Mouse (Mus musculus): ENCODE data around the gene Sh3bgrl. TPM values are rescaled to one million over a fixed set of nuclear protein-coding genes. Genes with fewer than 3 reads are reported as not detected.

The Sh3bgrl gene
- polyA plus RNA-seq, 1 experiment: 42.1 TPM

DNA sequence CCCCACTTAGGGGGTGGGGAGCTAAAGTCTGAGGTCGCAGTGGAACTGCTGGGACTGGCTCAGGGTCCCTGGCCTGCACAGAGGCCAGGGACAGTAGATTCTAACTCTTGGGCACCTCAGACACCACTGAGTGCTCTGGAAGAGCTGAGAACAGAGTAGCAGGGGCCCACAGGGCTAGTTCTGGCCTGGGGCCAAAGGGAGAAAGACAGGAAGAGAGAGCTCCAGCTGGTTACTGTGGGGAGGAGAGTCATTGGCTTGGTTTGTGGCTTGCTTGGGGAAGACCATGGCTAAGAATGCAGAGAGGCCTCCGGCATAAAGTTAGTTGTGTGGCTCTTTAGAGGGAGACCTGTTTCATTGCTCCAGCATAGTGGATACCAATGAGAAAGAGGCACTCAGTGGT lies 79.9 kb downstream of the Sh3bgrl start:
- H3K4me1 ChIP-seq (ENCODE audit: control insufficient read depth, insufficient read depth, low read length): no peaks in the 10 kb centered on the region
- no peak overlapping the region for H3K27ac ChIP-seq (ENCODE audit: control insufficient read depth, insufficient read depth, low read depth, low read length, poor library complexity)
- H3K4me3 ChIP-seq (replicated peaks; ENCODE audit: control insufficient read depth, low read depth, low read length): no peak overlapping the region
- WGBS: 50% methylated on average over 2 of the region's 2 CpGs
- TF ChIP-seq POLR2A (IDR thresholded peaks at IDR 0.05; ENCODE audit: borderline replicate concordance, control insufficient read depth, low read depth, low read length) (no peak), CTCF (IDR thresholded peaks at IDR 0.05; ENCODE audit: control insufficient read depth, insufficient read depth, low read length) (no peak)

GRCm38 (mm10) chrX:109175470-109175869 lies 80.3 kb downstream of the Sh3bgrl start:
- TF ChIP-seq POLR2A (IDR thresholded peaks at IDR 0.05; ENCODE audit: borderline replicate concordance, control insufficient read depth, low read depth, low read length): no peak
- TF ChIP-seq CTCF (IDR thresholded peaks at IDR 0.05; ENCODE audit: control insufficient read depth, insufficient read depth, low read length): no peak
- no peak overlapping the region for H3K27ac ChIP-seq (ENCODE audit: control insufficient read depth, insufficient read depth, low read depth, low read length, poor library complexity)
- H3K4me3 ChIP-seq (replicated peaks; ENCODE audit: control insufficient read depth, low read depth, low read length): no peak overlapping the region
- no peaks in the 10 kb centered on the region for H3K4me1 ChIP-seq (ENCODE audit: control insufficient read depth, insufficient read depth, low read length)
- 55% methylated on average over 3 of the region's 3 CpGs for WGBS

GRCm38 (mm10) chrX:109184706-109185478 lies 89.7 kb downstream of the Sh3bgrl start:
- TF ChIP-seq CTCF (IDR thresholded peaks at IDR 0.05; ENCODE audit: control insufficient read depth, insufficient read depth, low read length) (no peak), POLR2A (IDR thresholded peaks at IDR 0.05; ENCODE audit: borderline replicate concordance, control insufficient read depth, low read depth, low read length) (no peak)
- Histone ChIP-seq H3K4me1 (ENCODE audit: control insufficient read depth, insufficient read depth, low read length) (no peaks in the 10 kb centered on the region), H3K27ac (ENCODE audit: control insufficient read depth, insufficient read depth, low read depth, low read length, poor library complexity) (no peak overlapping the region), H3K4me3 (replicated peaks; ENCODE audit: control insufficient read depth, low read depth, low read length) (no peak overlapping the region)
- 48% methylated on average over 4 of the region's 4 CpGs for WGBS

DNA sequence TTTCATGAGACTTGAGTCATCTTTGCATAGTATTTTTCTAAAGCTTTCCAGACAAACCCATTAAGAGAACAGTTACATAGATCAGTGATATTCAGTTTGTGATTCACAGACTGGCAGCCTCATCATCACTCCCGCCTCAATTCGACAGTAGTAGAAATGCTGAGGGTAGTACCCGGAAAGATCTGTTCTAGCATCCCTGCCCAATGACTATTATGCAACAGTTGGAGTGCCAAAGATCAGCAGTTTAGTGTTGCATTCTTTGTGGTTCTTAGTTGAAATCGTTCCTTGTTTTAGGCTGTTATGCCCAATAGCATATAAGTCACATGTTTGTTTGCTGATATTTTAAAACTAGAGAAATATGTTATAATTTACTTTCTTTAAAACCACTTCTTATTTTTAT lies 94.4 kb downstream of the Sh3bgrl start:
- TF ChIP-seq CTCF (IDR thresholded peaks at IDR 0.05; ENCODE audit: control insufficient read depth, insufficient read depth, low read length) (no peak), POLR2A (IDR thresholded peaks at IDR 0.05; ENCODE audit: borderline replicate concordance, control insufficient read depth, low read depth, low read length) (no peak)
- Histone ChIP-seq H3K27ac (ENCODE audit: control insufficient read depth, insufficient read depth, low read depth, low read length, poor library complexity) (no peak overlapping the region), H3K4me3 (replicated peaks; ENCODE audit: control insufficient read depth, low read depth, low read length) (no peak overlapping the region), H3K4me1 (ENCODE audit: control insufficient read depth, insufficient read depth, low read length) (no peaks in the 10 kb centered on the region; the same call in 1 of the 2 replicates)
- 56% methylated on average over 4 of the region's 4 CpGs for WGBS

- Histone ChIP-seq H3K27ac (ENCODE audit: control insufficient read depth, insufficient read depth, low read depth, low read length, poor library complexity) (peak overlapping the region; percentile 51; the same call in 1 of the 2 replicates), H3K4me3 (replicated peaks; ENCODE audit: control insufficient read depth, low read depth, low read length) (no peak overlapping the region), H3K4me1 (ENCODE audit: control insufficient read depth, insufficient read depth, low read length) (no peaks in the 10 kb centered on the region; the same call in 1 of the 2 replicates)
- 38% methylated on average over 4 of the region's 4 CpGs for WGBS
- TF ChIP-seq CTCF (IDR thresholded peaks at IDR 0.05; ENCODE audit: control insufficient read depth, insufficient read depth, low read length): no peak
- no peak for TF ChIP-seq POLR2A (IDR thresholded peaks at IDR 0.05; ENCODE audit: borderline replicate concordance, control insufficient read depth, low read depth, low read length)
Measured at GRCm38 (mm10) chrX:109190969-109191368, 95.8 kb downstream of the Sh3bgrl start.

DNA sequence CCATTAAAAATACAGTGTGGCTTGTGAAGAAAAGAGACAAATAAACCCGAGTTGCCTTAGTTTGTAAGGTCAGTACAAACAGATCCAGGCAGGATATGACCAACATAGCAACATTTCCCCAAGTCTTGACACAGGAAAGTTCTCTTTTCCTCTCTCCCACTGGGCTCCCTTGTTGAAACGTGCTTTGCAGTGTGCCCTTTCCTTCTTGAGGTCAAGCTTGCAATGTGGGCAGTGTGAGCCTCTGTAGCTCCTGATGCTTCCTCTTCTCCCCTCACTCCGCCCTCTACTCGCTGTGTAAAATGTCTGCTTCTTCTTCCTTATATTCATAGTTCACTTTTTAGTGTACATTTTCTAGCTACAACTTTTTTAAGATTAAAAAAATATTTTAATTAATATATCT lies 96.3 kb downstream of the Sh3bgrl start:
- Histone ChIP-seq H3K4me3 (replicated peaks; ENCODE audit: control insufficient read depth, low read depth, low read length) (no peak overlapping the region), H3K4me1 (ENCODE audit: control insufficient read depth, insufficient read depth, low read length) (no peaks in the 10 kb centered on the region; the same call in 1 of the 2 replicates), H3K27ac (ENCODE audit: control insufficient read depth, insufficient read depth, low read depth, low read length, poor library complexity) (no peak overlapping the region; the same call in 1 of the 2 replicates)
- 13% methylated on average over 4 of the region's 4 CpGs for WGBS
- TF ChIP-seq POLR2A (IDR thresholded peaks at IDR 0.05; ENCODE audit: borderline replicate concordance, control insufficient read depth, low read depth, low read length): no peak
- no peak for TF ChIP-seq CTCF (IDR thresholded peaks at IDR 0.05; ENCODE audit: control insufficient read depth, insufficient read depth, low read length)

DNA sequence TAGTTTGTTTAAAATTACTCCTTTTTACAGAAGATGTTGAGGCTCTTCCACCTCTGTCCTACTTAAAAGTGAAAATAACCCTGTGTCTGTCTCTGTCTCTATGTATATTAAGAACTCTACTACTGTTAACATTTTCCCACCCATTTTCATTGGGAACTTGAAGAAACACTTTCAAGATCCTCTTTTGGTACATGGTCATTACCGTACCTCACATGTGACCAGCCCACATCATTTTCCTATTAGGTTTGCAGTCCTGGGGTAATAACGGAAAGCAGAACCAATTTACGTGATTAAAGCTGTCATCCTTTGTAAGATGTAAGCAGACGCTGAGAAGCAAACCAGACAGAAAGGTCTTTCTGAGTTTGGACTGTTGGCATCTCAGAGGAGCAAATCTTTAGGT lies 101.3 kb downstream of the Sh3bgrl start, which contains the start of gene Gm6377:
Gene Gm6377, plus strand, starts transcription at position 289 of the 400 bp plus-strand sequence.
- no peaks in the 10 kb centered on the region; the same call in 1 of the 2 replicates for H3K4me1 ChIP-seq (ENCODE audit: control insufficient read depth, insufficient read depth, low read length)
- TF ChIP-seq CTCF (IDR thresholded peaks at IDR 0.05; ENCODE audit: control insufficient read depth, insufficient read depth, low read length): no peak
- WGBS: 45% methylated on average over 4 of the region's 4 CpGs
- no peak within 1 kb of the TSS for H3K4me3 ChIP-seq (replicated peaks; ENCODE audit: control insufficient read depth, low read depth, low read length)
- no peak within 1 kb of the TSS for H3K27ac ChIP-seq (ENCODE audit: control insufficient read depth, insufficient read depth, low read depth, low read length, poor library complexity)

- TF ChIP-seq POLR2A (IDR thresholded peaks at IDR 0.05; ENCODE audit: borderline replicate concordance, control insufficient read depth, low read depth, low read length): no peak
- TF ChIP-seq CTCF (IDR thresholded peaks at IDR 0.05; ENCODE audit: control insufficient read depth, insufficient read depth, low read length): no peak
- H3K4me3 ChIP-seq (replicated peaks; ENCODE audit: control insufficient read depth, low read depth, low read length): no peak overlapping the region
- H3K27ac ChIP-seq (ENCODE audit: control insufficient read depth, insufficient read depth, low read depth, low read length, poor library complexity): no peak overlapping the region
- H3K4me1 ChIP-seq (ENCODE audit: control insufficient read depth, insufficient read depth, low read length): no peaks in the 10 kb centered on the region
Measured at GRCm38 (mm10) chrX:109207843-109208242, 112.7 kb downstream of the Sh3bgrl start.

Data from bone marrow, adult 2 months (tissue).